Mouse (Mus musculus): ENCODE measurements around the gene 4930470P17Rik.

The 4930470P17Rik gene

DNA sequence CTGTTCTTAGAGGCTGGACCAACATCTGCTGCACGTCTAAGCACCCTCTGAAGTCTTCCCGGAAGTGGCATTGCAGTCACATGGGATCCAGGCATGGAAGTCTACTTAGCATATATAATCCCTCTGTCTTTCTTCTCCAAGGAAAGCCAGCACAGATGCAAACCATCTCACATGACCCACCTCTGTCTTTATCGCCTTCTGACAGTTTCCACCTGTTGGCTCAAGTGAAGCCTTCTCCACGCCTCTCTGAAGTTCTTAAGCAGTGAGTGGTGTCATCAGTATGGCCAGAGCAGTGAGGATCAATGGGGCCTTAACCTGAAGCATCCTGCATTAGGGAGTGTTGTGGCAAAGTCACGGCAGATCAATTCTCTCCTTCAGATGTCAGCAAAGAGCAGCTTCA lies 23.2 kb downstream of the 4930470P17Rik start:
- no peak for DNase-seq (ENCODE audit: low read depth, low spot score)

DNA sequence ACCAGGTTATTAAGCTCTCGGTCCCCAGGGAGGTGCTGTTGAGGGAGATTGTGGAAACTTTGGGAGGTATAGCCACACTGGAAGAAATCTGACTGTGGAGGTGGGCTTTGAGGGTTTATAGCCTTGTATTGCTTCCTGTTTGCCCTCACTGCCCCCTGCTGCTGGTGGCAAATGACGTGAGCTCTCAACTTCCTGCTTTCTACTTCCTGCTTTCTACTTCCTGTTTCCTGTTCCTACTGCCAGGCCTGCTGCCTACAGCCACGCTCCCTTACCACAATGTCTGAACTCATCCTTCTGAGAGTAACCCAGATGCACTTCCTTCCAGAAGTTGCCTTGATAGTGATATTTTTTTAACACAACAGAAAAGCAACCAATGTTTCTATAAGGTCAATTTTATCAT lies 24.3 kb downstream of the 4930470P17Rik start:
- no peak for DNase-seq (ENCODE audit: low read depth, low spot score)

DNA sequence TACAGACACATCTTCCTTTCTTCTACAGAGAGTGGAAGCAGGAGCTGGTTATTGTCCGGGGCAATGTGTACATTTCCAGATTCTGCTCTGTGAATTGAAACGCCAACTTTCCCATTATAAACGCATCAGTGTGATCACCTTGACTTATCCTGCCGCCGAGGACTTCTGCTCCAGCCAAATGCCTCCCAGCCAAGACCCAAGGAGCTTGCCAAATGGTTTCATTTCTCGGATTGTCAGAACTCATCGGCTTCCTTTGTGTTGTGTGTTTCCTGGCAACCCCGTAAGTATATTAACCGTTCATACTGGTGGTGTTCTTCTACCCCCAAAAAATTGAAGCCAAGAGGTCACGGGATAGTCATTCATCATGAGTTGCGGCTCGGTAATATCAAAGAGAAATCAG lies 25.7 kb downstream of the 4930470P17Rik start:
- no peak for DNase-seq (ENCODE audit: low read depth, low spot score)

DNA sequence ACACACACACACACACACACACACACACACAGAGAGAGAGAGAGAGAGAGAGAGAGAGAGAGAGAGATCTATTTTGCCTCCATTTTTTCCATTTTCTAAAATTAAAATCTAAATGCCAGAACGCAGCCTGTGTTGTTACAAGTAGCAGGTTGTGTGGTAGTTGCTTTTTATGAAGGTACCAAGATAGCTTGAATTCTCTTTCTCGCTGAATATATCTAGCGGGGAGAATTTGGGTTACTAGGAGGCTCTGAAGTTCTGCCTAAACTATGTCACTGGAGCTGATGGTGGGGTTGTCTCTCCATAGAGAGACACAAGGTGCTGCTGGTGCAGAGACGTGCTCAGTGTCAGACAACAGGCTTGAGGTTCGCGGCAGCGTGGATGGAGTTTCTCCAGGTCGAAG lies 36.8 kb downstream of the 4930470P17Rik start:
- no peak for DNase-seq (ENCODE audit: low read depth, low spot score)

DNA sequence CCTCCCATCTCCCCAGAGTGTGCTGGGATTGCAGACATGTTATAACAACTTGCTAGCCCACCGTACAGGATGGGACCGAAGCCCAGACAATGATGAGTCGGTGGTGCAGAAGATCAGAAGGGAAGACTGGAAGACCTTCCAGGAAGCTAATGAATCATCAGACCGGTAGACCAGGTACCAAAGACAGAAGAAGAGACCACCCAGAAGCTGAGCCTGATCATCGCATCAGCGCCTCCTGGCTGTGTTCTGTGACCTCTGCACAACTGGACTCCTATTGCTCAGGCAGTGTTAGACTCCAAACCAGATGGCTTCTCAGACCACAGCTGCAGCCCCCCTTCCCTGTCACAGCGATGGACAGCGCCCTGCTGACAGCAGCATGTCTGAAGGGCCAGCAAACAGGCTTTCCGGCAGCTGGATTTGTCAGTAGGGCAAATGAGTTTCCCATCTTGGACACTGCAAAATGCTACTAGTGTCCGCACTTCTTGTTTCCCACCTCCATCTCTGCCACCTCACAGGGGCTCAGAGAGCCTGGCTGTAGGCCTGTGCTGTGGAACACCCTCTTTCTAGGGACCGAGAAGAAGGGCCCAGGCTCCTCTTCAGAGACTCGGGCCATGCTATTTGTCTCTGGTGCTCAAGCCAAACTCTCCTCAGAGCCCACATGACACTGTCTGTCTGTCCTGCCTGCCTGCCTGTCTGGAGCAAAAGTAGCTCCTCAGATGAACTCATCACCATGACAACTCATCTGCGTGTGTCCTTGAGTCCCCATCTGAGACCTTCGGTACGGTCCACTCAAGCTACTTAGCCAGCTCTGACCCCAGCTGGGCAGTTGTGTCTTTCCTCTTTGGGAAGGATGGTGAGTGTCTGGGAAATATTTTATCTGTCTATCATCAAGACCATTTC lies 37.6 kb downstream of the 4930470P17Rik start:
- no peak for DNase-seq (ENCODE audit: low read depth, low spot score)

DNA sequence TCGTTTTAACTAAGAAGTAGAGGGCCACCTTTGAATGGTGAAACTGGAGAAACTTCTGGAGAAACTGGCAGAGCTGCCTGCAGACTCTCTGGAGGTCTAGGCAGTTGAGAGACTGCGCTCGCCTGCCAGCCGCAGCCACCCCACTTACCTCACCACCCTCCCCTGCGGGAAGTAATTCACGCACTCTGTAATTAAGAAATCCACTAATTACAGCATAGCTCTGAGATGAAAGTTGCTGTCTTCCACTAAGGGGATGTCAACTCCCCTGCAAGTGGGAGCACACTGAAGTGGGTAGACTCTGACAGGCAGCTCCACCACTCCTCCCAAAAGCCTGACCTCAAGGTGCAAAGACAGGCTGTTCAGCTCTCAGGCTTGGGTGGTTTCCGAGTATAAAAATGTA lies 49.7 kb downstream of the 4930470P17Rik start:
- DNase-seq (ENCODE audit: low read depth, low spot score), result no peak

DNA sequence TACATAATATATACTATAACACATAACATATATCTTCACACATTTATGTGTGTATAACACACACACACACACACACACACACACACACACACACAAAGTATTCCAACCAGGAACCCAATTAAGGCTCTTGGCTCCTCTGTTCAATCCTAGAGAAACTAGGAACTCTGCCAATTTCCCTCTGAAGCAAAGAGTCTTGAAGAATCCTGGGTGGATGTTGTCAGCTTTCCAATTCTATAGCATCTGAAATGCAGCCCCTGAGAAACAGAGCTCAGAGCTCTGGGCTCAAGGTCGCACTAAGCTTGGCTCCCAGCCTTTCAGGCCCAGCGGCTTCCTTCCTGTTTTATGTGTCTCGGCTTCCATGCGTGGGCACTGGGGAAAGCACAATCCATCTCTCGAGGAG lies 51.6 kb downstream of the 4930470P17Rik start:
- DNase-seq (ENCODE audit: low read depth, low spot score), result no peak

DNA sequence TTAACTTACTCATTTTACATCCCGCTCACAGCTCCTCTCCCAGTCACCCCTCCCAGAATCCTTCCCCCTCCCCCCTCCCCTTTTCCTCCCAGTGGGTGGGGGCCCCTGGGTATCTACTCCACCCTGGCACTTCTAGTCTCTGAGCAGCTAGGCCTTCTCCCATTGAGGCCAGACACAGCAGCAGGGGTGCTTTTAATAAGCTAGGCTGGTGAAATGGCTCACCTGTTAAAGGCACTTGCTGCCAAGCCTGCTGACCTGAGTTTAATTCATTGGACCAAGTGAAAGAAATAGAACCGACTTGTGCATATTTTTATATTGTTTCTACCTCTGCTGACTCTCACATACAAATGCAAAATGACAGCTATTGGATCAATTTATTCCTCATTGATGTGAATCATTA lies 52.7 kb downstream of the 4930470P17Rik start:
- no peak for DNase-seq (ENCODE audit: low read depth, low spot score)

DNA sequence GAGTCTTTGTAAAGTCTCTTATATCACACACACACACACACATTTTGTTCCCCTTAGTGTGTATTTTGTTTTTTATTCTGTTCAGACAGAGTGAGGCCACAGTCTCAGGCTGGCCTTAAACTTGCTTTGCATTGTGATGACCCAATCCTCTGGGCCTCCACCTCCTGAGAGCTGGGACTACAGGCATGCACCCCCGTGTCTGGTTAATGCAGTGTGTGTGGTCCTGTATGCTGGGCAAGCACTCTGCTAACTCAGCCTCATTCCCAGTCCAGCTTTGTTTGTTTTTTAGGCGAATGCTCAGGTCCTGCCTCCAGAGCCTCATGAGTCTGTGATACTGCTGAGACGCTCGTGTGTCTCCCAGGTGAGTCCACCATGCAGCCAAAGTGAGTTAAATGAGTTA lies 53.8 kb downstream of the 4930470P17Rik start:
- no peak for DNase-seq (ENCODE audit: low read depth, low spot score)

DNA sequence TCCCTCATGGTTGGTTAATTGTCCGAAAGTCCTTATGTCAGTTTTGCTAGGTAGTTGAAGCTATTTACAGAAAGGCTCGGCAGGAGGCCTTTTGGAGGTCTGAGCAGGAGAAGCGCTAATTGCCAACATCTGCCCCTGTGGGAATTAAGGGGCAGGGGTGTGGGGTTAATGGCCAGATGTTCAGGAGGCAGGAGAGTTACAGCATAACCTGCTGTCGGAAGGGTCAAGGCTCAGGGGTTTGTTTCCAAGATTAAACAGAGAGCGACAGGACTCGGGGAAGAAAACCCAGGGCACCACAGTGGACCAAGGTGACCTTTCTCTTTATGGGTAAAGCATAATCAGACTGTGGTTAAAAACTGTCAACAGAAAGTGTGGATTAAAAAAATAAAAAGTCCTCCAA lies 54.3 kb downstream of the 4930470P17Rik start:
- no peak for DNase-seq (ENCODE audit: low read depth, low spot score)

DNA sequence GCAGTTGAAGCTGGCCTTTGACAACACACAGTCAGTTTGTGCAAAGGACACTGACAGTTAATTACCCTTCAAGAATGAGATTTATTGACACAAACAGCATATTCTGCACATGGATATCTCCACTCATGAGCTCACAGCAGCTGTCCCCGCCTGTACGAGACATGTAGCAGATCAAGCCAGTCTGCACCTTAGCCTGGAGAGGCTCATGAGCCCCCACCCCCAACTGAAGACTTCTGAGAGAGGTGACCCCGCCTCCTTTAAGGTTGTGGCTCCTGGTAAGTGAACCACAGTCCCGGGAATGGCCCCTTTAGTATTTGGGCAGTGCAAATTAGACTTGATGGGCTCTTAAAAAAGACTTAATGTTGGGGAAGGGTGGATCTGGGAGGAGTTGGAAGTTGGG lies 56.1 kb downstream of the 4930470P17Rik start:
- no peak for DNase-seq (ENCODE audit: low read depth, low spot score)

DNA sequence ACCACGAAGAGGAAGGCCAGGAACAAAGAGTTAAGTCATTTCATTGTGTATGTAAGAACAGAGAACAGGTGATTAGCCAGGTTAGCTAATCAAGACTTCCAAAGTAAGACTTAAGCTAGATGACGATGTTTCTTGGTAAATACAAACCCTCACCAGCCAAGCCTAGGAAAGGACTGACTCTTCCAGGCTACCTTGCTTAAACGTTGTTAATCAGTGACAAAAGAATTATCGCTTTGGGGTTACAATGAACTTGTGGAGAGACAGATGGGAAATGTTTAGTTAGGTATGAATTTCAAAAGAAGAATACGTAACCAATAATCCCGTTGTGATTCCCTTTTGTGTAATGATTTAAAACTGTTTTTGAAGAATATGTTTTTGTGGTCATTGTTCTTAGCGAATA lies 56.9 kb downstream of the 4930470P17Rik start:
- no peak for DNase-seq (ENCODE audit: low read depth, low spot score)

DNA sequence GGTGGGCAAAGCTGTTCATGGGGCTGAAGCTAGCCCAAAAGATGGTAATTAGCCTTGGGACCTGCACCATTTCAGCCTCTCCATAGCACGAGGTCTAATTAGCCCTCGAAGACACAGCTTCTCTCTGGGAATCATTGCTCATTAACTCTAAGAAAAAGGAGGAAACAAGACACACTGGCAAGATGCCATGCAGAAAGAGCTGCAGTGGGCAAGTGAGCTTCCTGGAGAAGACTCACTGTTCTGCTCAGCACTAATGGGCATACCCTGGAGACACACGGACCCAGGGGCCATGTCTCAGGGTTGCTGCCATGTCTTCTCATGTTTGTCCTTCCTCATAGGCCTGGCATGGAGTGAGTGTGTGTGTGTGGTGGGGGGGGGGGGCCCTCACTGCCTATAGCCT lies 57.7 kb downstream of the 4930470P17Rik start:
- DNase-seq (ENCODE audit: low read depth, low spot score), result no peak

DNA sequence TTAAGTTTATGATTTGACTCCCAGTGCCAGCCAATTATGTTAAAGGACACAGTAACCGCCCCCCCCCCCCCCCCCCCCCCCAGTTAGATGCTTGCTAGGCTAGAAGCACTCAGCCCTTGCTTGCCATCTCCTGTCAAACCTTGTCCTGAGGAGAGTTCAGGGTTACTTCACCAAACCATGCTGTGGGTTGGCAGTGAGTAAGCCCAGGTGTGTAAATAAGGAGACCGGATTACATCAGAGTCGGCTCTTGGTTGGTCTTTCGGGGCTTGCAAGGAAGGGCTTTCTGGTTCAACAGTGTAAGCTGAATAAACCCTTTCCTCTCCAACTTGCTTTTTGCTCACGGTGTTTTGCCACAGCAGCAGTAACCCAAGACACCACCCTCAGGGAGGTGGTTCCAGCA lies 58.2 kb downstream of the 4930470P17Rik start:
- no peak for DNase-seq (ENCODE audit: low read depth, low spot score)

DNA sequence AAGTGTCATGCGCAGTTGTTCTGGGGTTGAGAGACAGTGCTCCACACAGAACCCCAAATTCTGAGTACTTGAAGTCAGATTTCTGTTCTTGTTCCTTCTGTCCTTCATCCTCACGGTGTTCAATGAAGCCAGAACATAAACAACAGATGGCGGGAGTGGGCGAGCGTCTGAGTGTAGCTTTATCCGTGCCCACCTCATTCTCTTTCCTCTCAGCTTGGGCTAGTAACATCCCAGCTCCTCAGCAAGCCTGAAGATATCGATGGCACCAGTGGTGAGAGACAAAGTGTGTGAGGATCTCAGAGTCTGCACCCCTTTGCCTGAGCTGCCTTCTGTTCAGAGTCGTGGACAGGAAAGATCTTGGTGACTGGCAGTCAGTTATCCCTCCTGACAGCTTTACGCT lies 62.6 kb downstream of the 4930470P17Rik start:
- DNase-seq (ENCODE audit: low read depth, low spot score), result no peak

DNA sequence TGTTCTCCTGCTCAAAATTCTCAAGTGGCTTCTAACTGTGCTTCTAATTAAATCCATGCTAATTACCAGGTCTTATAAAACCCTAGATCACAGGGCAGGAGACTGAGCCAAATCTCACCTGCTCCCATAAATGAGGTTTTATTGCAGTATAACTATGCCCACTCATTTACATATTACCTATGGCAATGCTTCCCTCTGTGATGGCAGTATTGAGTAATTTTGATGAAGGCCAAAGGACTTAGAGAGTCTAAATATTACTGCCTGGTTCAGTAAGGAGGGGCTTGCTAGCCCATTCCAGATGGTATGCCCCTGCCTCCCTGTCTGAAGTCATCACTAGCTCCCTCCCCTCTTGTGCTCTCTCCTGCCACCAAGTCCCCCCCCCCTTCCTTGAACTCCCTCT lies 66.0 kb downstream of the 4930470P17Rik start:
- DNase-seq (ENCODE audit: low read depth, low spot score), result no peak

DNA sequence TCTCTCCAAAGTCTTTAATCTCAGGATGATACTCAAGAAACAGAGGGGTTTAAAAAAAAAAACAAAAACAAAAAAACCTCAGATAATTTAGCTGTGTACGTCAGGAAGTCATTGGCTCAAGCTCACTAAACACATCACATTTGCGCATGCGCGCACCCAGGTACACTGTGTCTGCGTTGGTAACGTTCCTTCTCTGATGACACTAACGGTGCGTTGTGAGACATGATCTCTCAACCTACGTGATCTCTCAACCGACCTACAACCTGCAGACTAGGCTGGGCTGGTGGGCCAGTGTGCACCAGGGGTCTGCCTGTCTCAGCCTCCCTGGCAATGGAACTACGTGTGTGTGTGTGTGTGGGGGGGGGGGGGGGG lies 67.0 kb downstream of the 4930470P17Rik start:
- no peak for DNase-seq (ENCODE audit: low read depth, low spot score)

DNA sequence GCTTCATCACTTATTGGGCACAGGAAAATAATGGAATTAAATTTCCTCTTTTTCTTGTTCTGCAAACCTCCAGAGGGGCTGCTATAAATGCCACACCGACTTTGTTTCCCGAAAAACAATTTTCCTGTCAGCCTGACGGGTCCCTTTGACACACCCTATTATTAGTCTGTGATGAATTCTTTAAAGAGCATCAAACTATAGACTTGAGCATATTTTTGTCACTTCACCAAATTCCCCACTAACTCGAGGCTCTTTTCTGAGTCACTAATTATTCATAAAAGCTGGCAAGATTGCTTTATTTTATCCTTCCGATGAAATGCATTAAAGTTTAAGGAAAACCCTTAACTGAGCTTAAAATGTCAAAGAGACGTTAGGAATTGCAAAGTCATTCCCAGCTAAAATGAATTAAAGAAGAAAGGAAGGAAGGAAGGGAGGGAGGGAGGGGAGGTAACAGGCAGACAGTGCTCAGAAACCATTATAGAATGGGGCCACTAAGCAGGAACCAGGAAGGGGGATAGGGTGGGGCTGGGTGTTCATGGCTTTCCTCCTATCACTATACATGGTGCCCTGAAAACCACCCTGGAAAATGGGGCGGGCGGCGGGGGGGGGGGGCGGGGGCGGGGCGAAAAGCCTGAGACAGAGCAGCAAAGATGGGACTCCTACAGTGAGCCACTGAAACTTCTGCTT lies 67.6 kb downstream of the 4930470P17Rik start:
- DNase-seq (ENCODE audit: low read depth, low spot score), result no peak

DNA sequence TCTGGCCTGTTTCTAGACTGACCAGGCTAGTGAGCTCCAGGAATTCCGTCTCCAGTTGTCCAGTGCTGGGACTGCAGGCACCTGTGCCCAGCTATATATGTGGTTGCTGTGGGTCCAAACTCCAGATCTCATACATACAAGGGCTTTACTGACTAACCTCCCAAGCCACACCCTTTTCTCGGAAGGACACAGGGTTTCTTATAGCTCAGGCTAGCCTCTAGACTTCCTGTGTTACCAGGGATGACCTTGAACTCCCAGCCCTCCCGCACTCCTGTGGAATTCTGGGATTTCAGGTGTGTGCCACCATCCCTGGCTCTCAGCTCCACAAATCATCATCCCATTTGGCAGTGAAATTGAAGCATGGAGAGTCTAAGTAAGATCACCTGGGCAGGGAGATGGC lies 71.6 kb downstream of the 4930470P17Rik start:
- no peak for DNase-seq (ENCODE audit: low read depth, low spot score)

DNA sequence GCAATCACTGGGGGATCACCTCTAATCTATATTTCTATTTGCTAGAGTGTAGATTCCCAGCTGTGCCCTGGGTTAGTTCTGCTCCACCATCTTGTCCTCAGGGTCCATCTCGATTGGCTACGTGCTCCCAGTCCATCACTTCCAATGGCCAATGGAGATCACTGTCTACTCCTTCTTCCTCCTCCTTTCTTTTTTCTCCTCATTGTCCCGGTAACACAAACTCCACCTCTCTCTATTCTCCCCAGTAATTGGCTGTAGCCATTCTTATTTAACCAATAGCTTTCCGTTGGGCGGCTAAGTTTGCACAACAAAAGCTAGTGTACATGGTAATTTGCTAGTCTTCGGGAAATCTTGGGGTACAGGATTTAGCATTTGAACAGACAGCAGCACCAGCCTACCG lies 72.1 kb downstream of the 4930470P17Rik start:
- DNase-seq (ENCODE audit: low read depth, low spot score), result no peak

All from WW6 (cell line).